Mouse (Mus musculus) small intestine, adult 2 months (tissue): ENCODE data around the gene Ccdc12. TPM values are rescaled to one million over a fixed set of nuclear protein-coding genes. Genes with fewer than 3 reads are reported as not detected.

Experiments used
- H3K27ac ChIP-seq: fragments of 200-500 bp; 2 replicates; pipeline ENCODE4 v1.5.1; 2012; ENCODE audit warnings: low read depth, low read length, control low read depth, inconsistent platforms; ENCODE audit not compliant: insufficient read depth
- H3K27me3 ChIP-seq: fragments of 200-500 bp; 2 replicates; pipeline ENCODE4 v1.6.1; 2012; ENCODE audit warnings: mild to moderate bottlenecking, moderate library complexity, low read length, inconsistent platforms; ENCODE audit not compliant: control insufficient read depth, insufficient read depth
- H3K36me3 ChIP-seq: fragments of 200-500 bp; 2 replicates; pipeline ENCODE4 v1.6.1; 2012; ENCODE audit warnings: mild to moderate bottlenecking, low read length, control low read depth, inconsistent platforms; ENCODE audit not compliant: control insufficient read depth, insufficient read depth
- H3K4me1 ChIP-seq: fragments of 200-500 bp; 2 replicates; pipeline ENCODE4 v1.6.1; 2012; ENCODE audit warnings: low read length, inconsistent platforms, mixed read lengths; ENCODE audit not compliant: control insufficient read depth, insufficient read depth, insufficient read length
- H3K4me3 ChIP-seq: fragments of 200-500 bp; 2 replicates; pipeline ENCODE4 v1.5.1; 2012; ENCODE audit warnings: low read depth, mild to moderate bottlenecking, control low read depth, inconsistent platforms, low read length, moderate library complexity
- CTCF ChIP-seq: fragments of 200-500 bp; IDR thresholded peaks from 2 replicates; pipeline ENCODE4 v1.5.1; 2012; ENCODE audit warnings: low read depth, mild to moderate bottlenecking, control low read depth, inconsistent platforms, low read length, moderate library complexity, mixed read lengths; ENCODE audit not compliant: insufficient replicate concordance, insufficient read length; ENCODE audit errors: extremely low read depth
- POLR2A ChIP-seq: fragments of 200-500 bp; IDR thresholded peaks from 2 replicates; pipeline ENCODE4 v1.6.1; 2012; ENCODE audit warnings: low read depth, mild to moderate bottlenecking, control low read depth, inconsistent platforms, low read length, moderate library complexity
- WGBS: fragments of 180-500 bp; shearing (Covaris S2); methylation state at CpG from one replicate; pipeline ENCODE4 v1.1.7; 2018; 5-methylcytosine and 5-hydroxymethylcytosine counted together
- polyA plus RNA-seq: library from polyadenylated mRNA; depleted of rRNA; stranded (reverse); fragments of >200 nt; gene quantifications from 2 replicates; pipeline ENCODE4 v1.2.3, GENCODE M21; 2012

Gene Ccdc12
- polyA plus RNA-seq, 1 experiment, result 138 TPM

DNA sequence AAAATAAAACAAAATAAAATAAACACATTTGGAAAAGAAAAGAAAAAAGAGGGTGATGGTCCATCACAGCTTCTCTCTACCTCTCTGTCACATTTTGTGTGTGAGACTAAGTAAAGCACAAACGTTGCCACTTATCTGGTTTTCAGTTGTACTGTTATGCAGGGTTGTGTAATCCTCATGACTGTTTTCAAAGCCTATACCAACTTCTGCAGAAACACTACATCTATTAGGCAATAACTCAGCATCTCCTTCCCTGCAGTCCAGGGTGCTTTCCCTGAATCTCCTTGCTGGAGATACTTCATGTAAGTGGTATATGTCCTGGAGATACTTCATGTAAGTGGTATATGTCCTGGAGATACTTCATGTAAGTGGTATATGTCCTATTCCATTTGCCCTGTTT is 6.5 kb downstream of the Ccdc12 start:
- no peak overlapping the region for H3K27ac ChIP-seq
- WGBS, result 55% methylated on average over 1 of the region's 1 CpGs
- TF ChIP-seq CTCF (no peak), POLR2A (no peak)

DNA sequence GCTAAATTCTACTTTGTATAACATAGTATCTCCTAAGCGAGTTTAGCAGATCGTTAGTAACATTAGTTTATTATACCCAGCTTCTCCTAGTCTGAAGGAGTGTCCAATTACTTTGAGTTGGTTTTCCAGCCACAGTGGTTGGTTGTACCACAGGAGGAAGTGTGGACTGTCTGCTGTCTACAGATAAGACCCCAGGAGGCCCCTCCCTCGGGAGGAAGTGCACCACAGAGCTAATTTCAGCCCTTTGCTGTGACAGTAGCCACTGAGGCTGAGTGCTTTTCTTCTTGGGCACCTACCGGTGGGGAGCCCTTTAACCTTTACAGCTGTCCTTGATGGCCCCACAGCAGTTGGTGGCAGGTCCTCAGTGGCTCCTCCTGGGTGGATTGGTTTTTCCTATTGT is 9.6 kb downstream of the Ccdc12 start:
- no peak overlapping the region for H3K27ac ChIP-seq
- H3K27me3 ChIP-seq, result no peaks in the 10 kb centered on the region
- peaks cover 12% of the 10 kb centered on the region for H3K4me1 ChIP-seq
- no peak overlapping the region for H3K4me3 ChIP-seq
- 16% methylated on average over 4 of the region's 4 CpGs for WGBS
- no peaks in the 10 kb centered on the region for H3K36me3 ChIP-seq
- TF ChIP-seq POLR2A, result no peak
- TF ChIP-seq CTCF, result no peak

More for the DNA sequence above, 6.5 kb downstream of the Ccdc12 start:
- H3K36me3 ChIP-seq, result no peaks in the 10 kb centered on the region; the same call in 1 of the 2 replicates
- H3K4me1 ChIP-seq, result peaks cover 13% of the 10 kb centered on the region
- no peaks in the 10 kb centered on the region for H3K27me3 ChIP-seq
- H3K4me3 ChIP-seq, result no peak overlapping the region

DNA sequence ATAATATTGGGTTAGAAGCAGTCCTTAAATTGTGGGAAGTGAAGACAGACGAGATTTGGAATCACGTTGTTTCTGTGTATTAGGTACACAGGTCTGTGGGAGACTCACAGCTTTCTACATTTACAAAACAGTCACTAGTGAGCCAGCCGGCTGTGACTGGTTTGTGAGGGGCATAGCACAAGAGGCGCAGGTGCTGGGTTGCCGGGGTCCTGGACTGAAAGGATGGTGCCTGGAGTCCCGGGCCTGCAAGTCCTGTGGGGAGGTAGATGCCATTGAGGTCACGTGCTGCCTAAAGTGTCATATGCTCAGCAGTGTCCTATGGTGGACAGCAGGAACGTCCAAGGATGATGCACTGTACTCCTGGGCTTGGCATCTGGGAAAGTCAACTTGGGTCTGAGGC is 10.1 kb downstream of the Ccdc12 start:
- H3K4me3 ChIP-seq, result no peak overlapping the region
- H3K27me3 ChIP-seq, result no peaks in the 10 kb centered on the region
- WGBS, result 72% methylated on average over 8 of the region's 8 CpGs
- no peaks in the 10 kb centered on the region for H3K36me3 ChIP-seq
- no peak overlapping the region for H3K27ac ChIP-seq
- peaks cover 10% of the 10 kb centered on the region for H3K4me1 ChIP-seq
- TF ChIP-seq POLR2A (no peak), CTCF (no peak)

DNA sequence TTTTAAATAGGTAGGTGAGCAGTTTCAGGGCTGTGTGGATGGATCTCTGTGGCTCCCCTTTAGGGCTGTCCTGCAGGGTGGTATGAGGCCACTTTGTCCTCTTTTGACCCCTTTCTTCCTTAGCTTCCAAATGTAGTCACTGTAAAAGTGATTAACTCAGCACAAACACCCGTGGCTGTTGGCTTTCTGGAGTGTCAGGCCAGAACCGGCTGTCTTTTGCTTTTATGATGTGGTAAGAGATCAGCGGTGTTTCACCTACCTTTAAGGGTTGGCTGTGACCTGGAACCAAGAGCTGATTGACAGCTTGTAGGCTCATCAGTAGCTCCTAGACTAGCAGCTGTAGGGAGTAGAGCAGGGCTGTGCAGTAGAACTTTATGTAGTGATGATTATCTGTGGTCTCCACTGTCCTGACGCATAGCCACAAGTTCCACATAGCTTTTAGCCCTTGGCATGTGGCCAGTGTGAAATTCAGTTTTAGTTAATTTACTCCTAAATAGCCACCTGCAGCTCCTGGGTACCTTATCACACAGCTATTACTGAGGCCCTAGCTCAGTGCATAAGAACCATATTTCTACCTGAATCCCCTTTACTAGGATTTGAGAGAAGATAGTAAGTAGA is 11.0 kb downstream of the Ccdc12 start:
- Histone ChIP-seq H3K4me1 (peaks cover 11% of the 10 kb centered on the region), H3K27me3 (no peaks in the 10 kb centered on the region), H3K4me3 (no peak overlapping the region), H3K36me3 (no peaks in the 10 kb centered on the region), H3K27ac (no peak overlapping the region)
- no peak for TF ChIP-seq POLR2A
- TF ChIP-seq CTCF, result no peak
- WGBS, result 56% methylated on average over 4 of the region's 4 CpGs

DNA sequence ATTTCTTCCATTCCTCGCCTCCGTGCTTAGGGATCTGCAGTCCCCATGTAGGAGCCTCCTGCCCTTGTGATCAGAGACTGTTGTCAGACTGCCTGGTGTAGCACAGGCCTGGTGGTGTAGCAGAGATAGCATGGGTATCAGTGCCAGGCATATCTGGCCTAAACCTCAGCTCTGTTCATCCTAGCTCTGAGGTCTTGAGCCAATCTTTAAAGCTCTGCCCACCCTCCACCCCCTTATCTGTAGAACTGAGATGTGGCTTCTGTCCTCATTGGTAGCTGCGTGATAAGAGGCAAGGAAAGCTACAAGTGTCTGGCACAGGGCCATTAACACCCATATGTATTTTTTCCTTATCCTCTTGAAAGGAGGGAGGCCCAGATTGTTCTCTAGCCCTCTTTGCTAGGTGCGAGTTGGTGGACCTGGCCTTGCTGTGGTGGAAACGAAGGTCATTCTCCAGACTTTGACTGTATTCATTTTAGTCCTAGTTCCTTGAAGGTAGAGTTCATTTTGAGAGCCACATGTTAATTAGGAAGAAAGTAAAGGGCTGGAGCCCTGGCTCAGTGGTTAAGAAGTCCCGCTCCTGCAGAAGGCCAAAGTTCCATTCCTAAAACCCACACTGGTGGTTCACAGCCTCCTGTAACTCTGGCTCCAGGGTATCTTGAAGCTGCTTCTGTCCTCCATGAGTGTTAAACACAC is 12.4 kb downstream of the Ccdc12 start:
- TF ChIP-seq CTCF, result no peak
- no peak for TF ChIP-seq POLR2A
- Histone ChIP-seq H3K4me1 (peaks cover 18% of the 10 kb centered on the region), H3K27ac (no peak overlapping the region), H3K36me3 (no peaks in the 10 kb centered on the region), H3K27me3 (no peaks in the 10 kb centered on the region), H3K4me3 (no peak overlapping the region)
- WGBS, result 34% methylated on average over 6 of the region's 6 CpGs

DNA sequence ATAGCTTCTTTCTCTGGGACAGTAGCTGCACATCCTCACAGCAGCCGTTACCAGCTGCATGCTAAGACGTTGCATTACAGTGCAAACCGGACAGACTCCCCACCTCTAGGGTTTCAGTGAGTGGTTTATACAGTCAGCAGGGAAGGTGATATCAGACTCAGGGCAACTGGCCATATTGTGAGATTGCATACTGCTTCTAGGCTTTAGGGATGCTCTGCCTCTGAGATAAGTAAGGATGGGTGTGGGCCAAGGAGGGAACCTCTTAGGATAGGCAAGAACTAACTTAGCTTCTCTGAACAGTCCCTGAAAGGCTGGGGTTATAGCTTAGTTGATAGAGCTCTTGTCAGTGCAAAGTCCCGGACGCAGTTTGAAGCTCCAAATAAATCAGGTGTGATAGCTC is 13.5 kb downstream of the Ccdc12 start:
- WGBS, result 83% methylated on average over 5 of the region's 5 CpGs
- peaks cover 18% of the 10 kb centered on the region for H3K4me1 ChIP-seq
- TF ChIP-seq CTCF (no peak), POLR2A (no peak)
- no peaks in the 10 kb centered on the region for H3K27me3 ChIP-seq
- no peaks in the 10 kb centered on the region for H3K36me3 ChIP-seq
- no peak overlapping the region for H3K4me3 ChIP-seq
- no peak overlapping the region for H3K27ac ChIP-seq

DNA sequence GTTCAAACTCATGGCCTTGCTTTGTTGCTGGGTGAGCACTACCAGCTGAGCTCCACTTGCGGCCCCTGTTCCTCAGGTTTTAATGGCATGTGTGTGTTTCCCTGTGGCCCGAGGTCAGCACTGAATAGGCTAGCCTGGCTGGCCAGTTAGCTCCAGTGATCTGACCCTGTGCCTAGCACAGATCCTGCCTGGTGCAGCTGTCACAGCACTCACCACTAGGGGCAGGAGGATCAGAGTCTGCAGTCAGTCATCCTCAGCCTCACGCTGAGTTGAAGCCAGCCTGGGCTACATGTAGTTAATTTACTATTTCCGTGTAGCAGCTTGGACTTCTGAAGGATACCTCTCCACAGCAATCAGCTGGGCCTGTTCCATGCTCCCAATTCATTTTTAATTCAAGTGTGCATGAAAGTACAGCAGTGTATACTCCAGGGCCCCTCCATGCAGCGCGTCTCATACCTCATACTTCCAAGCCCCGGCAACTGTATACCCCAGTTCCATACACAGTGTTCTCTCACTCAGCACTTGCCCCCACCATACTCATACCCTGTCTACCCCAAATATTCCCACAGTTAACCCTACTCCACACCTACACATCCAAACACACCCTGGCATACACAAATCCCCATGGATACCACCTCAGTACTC is 16.3 kb downstream of the Ccdc12 start:
- Histone ChIP-seq H3K36me3 (no peaks in the 10 kb centered on the region), H3K4me3 (no peak overlapping the region), H3K4me1 (peaks cover 28% of the 10 kb centered on the region), H3K27ac (no peak overlapping the region), H3K27me3 (no peaks in the 10 kb centered on the region)
- 67% methylated on average over 7 of the region's 7 CpGs for WGBS
- TF ChIP-seq CTCF (peak; percentile 64; the same call in 1 of the 2 replicates), POLR2A (no peak)
